Mouse (Mus musculus) G1E (cell line): ENCODE data around the gene Tango6.

Experiments
- CTCF ChIP-seq: IDR thresholded peaks from 2 replicates; pipeline ENCODE4 v1.5.1; 2012; ENCODE audit warnings: low read depth, low read length, inconsistent platforms, mixed read lengths
- GATA1 ChIP-seq: IDR thresholded peaks from 2 replicates; pipeline ENCODE4 v1.6.1; 2012; ENCODE audit warnings: borderline replicate concordance, low read length, inconsistent platforms, mixed read lengths
- GATA2 ChIP-seq: IDR thresholded peaks from 2 replicates; pipeline ENCODE4 v1.6.1; 2012; ENCODE audit warnings: low read depth, low read length, inconsistent platforms, borderline replicate concordance
- POLR2AphosphoS5 ChIP-seq: IDR thresholded peaks from 2 replicates; pipeline ENCODE4 v1.6.1; 2012; ENCODE audit warnings: low read depth, low read length, inconsistent platforms; ENCODE audit not compliant: insufficient replicate concordance
- TAL1 ChIP-seq: conservative IDR thresholded peaks from 2 replicates; pipeline ENCODE4 v1.6.1; 2012; ENCODE audit warnings: low read depth, low read length, inconsistent platforms, mixed read lengths

DNA sequence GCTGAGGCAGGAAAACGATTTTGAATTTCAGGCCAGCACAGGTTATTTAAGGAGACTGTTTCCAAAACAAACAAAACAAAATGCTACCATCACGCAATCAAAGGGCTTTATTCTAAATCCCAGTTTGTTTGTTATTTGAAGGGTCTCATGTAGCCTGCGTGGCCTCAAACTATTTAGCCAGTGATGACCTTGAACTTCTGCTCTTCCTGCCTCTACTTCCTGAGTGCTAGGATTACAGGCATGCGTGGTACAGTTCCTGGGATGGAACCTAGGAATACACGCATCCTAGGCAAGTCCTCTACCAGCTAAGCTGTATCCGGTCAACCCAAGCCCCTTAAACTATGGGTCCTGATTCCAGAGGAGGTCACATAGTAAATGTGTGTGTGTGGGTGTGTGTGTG lies 39.6 kb downstream of the Tango6 start:
- no peak for TF ChIP-seq CTCF
- no peak for TF ChIP-seq GATA1
- TF ChIP-seq POLR2AphosphoS5: no peak
- TF ChIP-seq GATA2: no peak
- TF ChIP-seq TAL1: no peak
